Comparison of ENCODE assay signal across 8 mouse cellular contexts in genomic region chr13:109903764-109904510, GRCm38 (mm10).
DNase-seq lines count a peak whose midpoint lies in the region; ATAC-seq lines count a peak whose summit lies in the region.

No protein-coding gene starts in this region.

- H3K4me1 ChIP-seq in heart, embryonic 12.5 days (replicated peaks), result peaks cover 38% of the 10 kb centered on the region
- H3K4me1 ChIP-seq in embryonic facial prominence, embryonic 10.5 days, result peaks cover 71% of the 10 kb centered on the region
- peaks cover 18% of the 10 kb centered on the region; the same call in 1 of the 2 replicates for H3K4me1 ChIP-seq in intestine, embryonic 14.5 days (replicated peaks; ENCODE audit: control insufficient read depth, insufficient read depth, low read length)

- peak overlapping the region; percentile 78 for H3K9ac ChIP-seq in heart, embryonic 12.5 days
- peak overlapping the region; percentile 66 for H3K9ac ChIP-seq in intestine, embryonic 14.5 days (ENCODE audit: low read length)

- ATAC-seq in heart, embryonic 12.5 days (ENCODE audit: insufficient number of reproducible peaks, low FRiP score), result no peak
- ATAC-seq in intestine, embryonic 14.5 days (replicated peaks; ENCODE audit: low FRiP score, low TSS enrichment, low read depth), result no peak
- ATAC-seq in erythroid progenitor cell, adult 5-6 weeks (replicated peaks; ENCODE audit: low FRiP score, poor library complexity, severe bottlenecking), result no peak

- no peaks in the 10 kb centered on the region for H3K36me3 ChIP-seq in heart, embryonic 12.5 days
- no peaks in the 10 kb centered on the region for H3K36me3 ChIP-seq in embryonic facial prominence, embryonic 10.5 days (replicated peaks)
- no peaks in the 10 kb centered on the region for H3K36me3 ChIP-seq in intestine, embryonic 14.5 days (ENCODE audit: control insufficient read depth, insufficient read depth, low read length)

- H3K9me3 ChIP-seq in heart, embryonic 12.5 days (replicated peaks), result no peaks in the 10 kb centered on the region
- no peaks in the 10 kb centered on the region for H3K9me3 ChIP-seq in embryonic facial prominence, embryonic 10.5 days
- no peaks in the 10 kb centered on the region for H3K9me3 ChIP-seq in intestine, embryonic 14.5 days (ENCODE audit: control insufficient read depth, low read length)

- H3K27ac ChIP-seq in heart, embryonic 12.5 days (ENCODE audit: poor library complexity, severe bottlenecking), result peak overlapping the region; percentile 59
- peak overlapping the region; percentile 92 for H3K27ac ChIP-seq in embryonic facial prominence, embryonic 10.5 days (replicated peaks)
- H3K27ac ChIP-seq in intestine, embryonic 14.5 days (ENCODE audit: low read depth), result no peak overlapping the region

- H3K27me3 ChIP-seq in heart, embryonic 12.5 days (replicated peaks), result no peaks in the 10 kb centered on the region
- peaks cover 29% of the 10 kb centered on the region for H3K27me3 ChIP-seq in embryonic facial prominence, embryonic 10.5 days (replicated peaks; ENCODE audit: low read depth, poor library complexity, severe bottlenecking)
- H3K27me3 ChIP-seq in intestine, embryonic 14.5 days (replicated peaks; ENCODE audit: control insufficient read depth, insufficient read depth, low read length), result peaks cover 3% of the 10 kb centered on the region; the same call in 1 of the 2 replicates

- intact Hi-C loops in heart, postnatal 25 days (cut with DNase I), result loop anchor here (1.0 to 10.0 kb wide), 3 partner anchors 81 to 289 kb away; no protein-coding TSS in a partner anchor

- H3K4me3 ChIP-seq in heart, embryonic 12.5 days, result peak overlapping the region; percentile 79
- H3K4me3 ChIP-seq in embryonic facial prominence, embryonic 10.5 days, result peak overlapping the region; percentile 90
- H3K4me3 ChIP-seq in intestine, embryonic 14.5 days (ENCODE audit: low read depth, low read length), result peak overlapping the region; percentile 66

- 28% methylated on average over 14 of the region's 14 CpGs for WGBS in heart, embryonic 12.5 days
- 41% methylated on average over 14 of the region's 14 CpGs for WGBS in embryonic facial prominence, embryonic 10.5 days
- WGBS in intestine, embryonic 14.5 days, result 47% methylated on average over 14 of the region's 14 CpGs

- no peak for DNase-seq in heart, postnatal 25 days (ENCODE audit: low spot score)
- DNase-seq in embryonic facial prominence, embryonic 10.5 days (ENCODE audit: low spot score), result no peak
- DNase-seq in intestine, embryonic 14.5 days (ENCODE audit: low spot score), result peak; percentile 48
- DNase-seq in neural tube, embryonic 10.5 days (ENCODE audit: extremely low spot score, low spot score), result peak; percentile 34
- DNase-seq in frontal cortex, postnatal 10 days (ENCODE audit: low spot score in 2 of 2), result no peak
- no peak for DNase-seq in layer of hippocampus, adult 8-10 months (ENCODE audit: low spot score in 2 of 2)

- H3K4me2 ChIP-seq in heart, embryonic 12.5 days, result peak overlapping the region; percentile 88
- H3K4me2 ChIP-seq in intestine, embryonic 14.5 days (ENCODE audit: low read length), result peak overlapping the region; percentile 82

Comparison
In these comparisons a context has a peak if more than half of its experiments do, and no peak if none do; other contexts are left out.
1. DNase-seq: peak in intestine, embryonic 14.5 days (single experiment) and neural tube, embryonic 10.5 days (single experiment); none in heart, postnatal 25 days (single experiment), embryonic facial prominence, embryonic 10.5 days (single experiment), frontal cortex, postnatal 10 days (0 of 2) and layer of hippocampus, adult 8-10 months (0 of 2).
2. Peak in every context shown above with its lines, with median percentiles within 50 percentile points of each other: H3K4me3 ChIP-seq.